Mouse (Mus musculus) liver, postnatal 0 days (tissue): ENCODE data around the gene Slc39a11.

Source experiments
- CTCF ChIP-seq: sonication (generic); IDR thresholded peaks from 2 replicates; pipeline ENCODE4 v1.5.1; 2016; ENCODE audit warnings: antibody characterized with exemption, low read depth
- EP300 ChIP-seq: IDR thresholded peaks from 2 replicates; pipeline ENCODE4 v1.6.1; 2016; ENCODE audit warnings: antibody characterized with exemption, low read depth, mild to moderate bottlenecking

DNA sequence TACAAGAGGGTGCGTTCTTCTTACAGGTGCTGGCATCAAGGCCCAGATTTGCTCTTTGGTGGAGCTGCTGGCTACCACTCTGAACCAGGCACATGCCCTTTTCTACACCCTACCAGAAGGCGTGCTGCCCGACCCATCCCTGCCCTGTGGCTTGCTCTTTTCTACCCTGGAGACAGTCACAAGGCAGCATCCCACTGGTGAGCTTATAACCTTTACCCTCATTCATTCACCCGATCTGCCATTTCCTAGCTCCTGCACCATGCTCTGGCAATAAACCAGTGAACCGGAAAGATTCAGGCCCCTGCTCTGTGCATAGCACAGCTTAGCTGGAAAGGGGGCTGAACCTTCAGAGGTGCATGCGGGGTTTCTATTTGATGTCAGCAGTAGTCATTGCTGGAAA lies 2.6 kb upstream of the Slc39a11 start:
- TF ChIP-seq CTCF = no peak
- no peak for TF ChIP-seq EP300
